Mouse (Mus musculus): Measurements from ENCODE around the gene Nt5c2.
"Not testable (repeated sequence)": the region's sequence is repeated elsewhere in the genome, so short reads cannot be mapped to it uniquely, and the experiment has no call there.

Gene Nt5c2

GRCm38 (mm10) chr19:47015965-47016364, 1.0 kb upstream of the Nt5c2 start:
- DNase-seq = no peak

GRCm38 (mm10) chr19:47015396-47015795, 443 bp upstream of the Nt5c2 start:
- DNase-seq = no peak

GRCm38 (mm10) chr19:47014159-47014446, 850 bp downstream of the Nt5c2 start:
- no peak for DNase-seq

- no peak for DNase-seq
Measured at GRCm38 (mm10) chr19:47013340-47014158, 1.4 kb downstream of the Nt5c2 start.

- no peak for DNase-seq
Measured at GRCm38 (mm10) chr19:47012521-47013130, 2.3 kb downstream of the Nt5c2 start.

- no peak for DNase-seq
Measured at GRCm38 (mm10) chr19:47009943-47010342, 5.0 kb downstream of the Nt5c2 start.

- DNase-seq = no peak
Measured at GRCm38 (mm10) chr19:47009420-47009819, 5.5 kb downstream of the Nt5c2 start.

GRCm38 (mm10) chr19:47006321-47006720, 8.6 kb downstream of the Nt5c2 start:
- DNase-seq = peak; percentile 48 to 87

- DNase-seq = no peak
Measured at GRCm38 (mm10) chr19:47005873-47006272, 9.1 kb downstream of the Nt5c2 start.

- DNase-seq = no peak
Measured at GRCm38 (mm10) chr19:47003742-47004511, 11.0 kb downstream of the Nt5c2 start.

GRCm38 (mm10) chr19:47000357-47000756, 14.6 kb downstream of the Nt5c2 start:
- DNase-seq = not testable (repeated sequence)

GRCm38 (mm10) chr19:46999753-47000152, 15.2 kb downstream of the Nt5c2 start:
- no peak for DNase-seq

- no peak for DNase-seq
Measured at GRCm38 (mm10) chr19:46998953-46999352, 16.0 kb downstream of the Nt5c2 start.

- DNase-seq = no peak
Measured at GRCm38 (mm10) chr19:46998168-46998870, 16.6 kb downstream of the Nt5c2 start.

GRCm38 (mm10) chr19:46996095-46996494, 18.9 kb downstream of the Nt5c2 start:
- no peak for DNase-seq

GRCm38 (mm10) chr19:46992329-46992728, 22.6 kb downstream of the Nt5c2 start:
- not testable (repeated sequence) for DNase-seq

- peak; percentile 84 to 93 for DNase-seq
Measured at GRCm38 (mm10) chr19:46991145-46991544, 23.8 kb downstream of the Nt5c2 start.

- DNase-seq = not testable (repeated sequence)
Measured at GRCm38 (mm10) chr19:46990625-46991024, 24.3 kb downstream of the Nt5c2 start.

GRCm38 (mm10) chr19:46990153-46990518, 24.8 kb downstream of the Nt5c2 start:
- no peak for DNase-seq

GRCm38 (mm10) chr19:46989479-46990152, 25.3 kb downstream of the Nt5c2 start:
- DNase-seq = peak in 1 of 2 experiments; percentile 62

GRCm38 (mm10) chr19:46988231-46989087, 26.5 kb downstream of the Nt5c2 start:
- DNase-seq = peak; percentile 91 to 96

All from kidney, postnatal 36 days (tissue).